Mouse (Mus musculus): ENCODE measurements around the gene Zfp941. TPM values are rescaled to one million over a fixed set of nuclear protein-coding genes. Genes with fewer than 3 reads are reported as not detected.

Gene Zfp941
- polyA plus RNA-seq, 1 experiment from 2014 or later = 3.0 TPM

DNA sequence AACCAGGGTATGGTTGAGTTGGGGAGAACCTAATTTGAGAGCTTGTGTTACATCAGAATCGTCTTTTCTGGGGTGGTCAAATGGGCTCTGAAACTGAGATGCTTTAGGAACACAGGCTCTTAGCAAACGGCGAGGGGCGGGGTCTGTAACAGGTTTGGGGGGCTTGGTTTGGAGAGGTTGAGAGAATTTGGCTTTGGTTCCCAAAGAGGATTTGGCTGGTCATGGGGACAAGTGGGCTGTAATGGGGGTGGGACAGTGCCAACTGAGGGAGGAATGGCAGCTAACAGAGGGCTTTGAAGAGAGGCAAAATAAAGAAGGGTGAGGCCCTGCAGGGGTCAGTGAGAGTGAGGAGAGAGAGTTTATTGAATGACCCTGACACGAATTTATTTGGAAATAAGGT lies 17.6 kb upstream of the Zfp941 start:
- Histone ChIP-seq H3K9ac (replicated peaks) (no peak overlapping the region), H3K4me3 (replicated peaks) (no peak overlapping the region), H3K36me3 (no peaks in the 10 kb centered on the region), H3K9me3 (no peaks in the 10 kb centered on the region), H3K4me2 (no peak overlapping the region), H3K27ac (no peak overlapping the region), H3K27me3 (peaks cover 60% of the 10 kb centered on the region), H3K4me1 (replicated peaks) (0 out of 2 replicates have a peak, but pooled peaks cover 3% of the 10 kb centered on the region)
- no peak for ATAC-seq (ENCODE audit: insufficient number of reproducible peaks, insufficient read depth, low FRiP score, low TSS enrichment, low read depth)
- 55% methylated on average over 5 of the region's 5 CpGs for WGBS

DNA sequence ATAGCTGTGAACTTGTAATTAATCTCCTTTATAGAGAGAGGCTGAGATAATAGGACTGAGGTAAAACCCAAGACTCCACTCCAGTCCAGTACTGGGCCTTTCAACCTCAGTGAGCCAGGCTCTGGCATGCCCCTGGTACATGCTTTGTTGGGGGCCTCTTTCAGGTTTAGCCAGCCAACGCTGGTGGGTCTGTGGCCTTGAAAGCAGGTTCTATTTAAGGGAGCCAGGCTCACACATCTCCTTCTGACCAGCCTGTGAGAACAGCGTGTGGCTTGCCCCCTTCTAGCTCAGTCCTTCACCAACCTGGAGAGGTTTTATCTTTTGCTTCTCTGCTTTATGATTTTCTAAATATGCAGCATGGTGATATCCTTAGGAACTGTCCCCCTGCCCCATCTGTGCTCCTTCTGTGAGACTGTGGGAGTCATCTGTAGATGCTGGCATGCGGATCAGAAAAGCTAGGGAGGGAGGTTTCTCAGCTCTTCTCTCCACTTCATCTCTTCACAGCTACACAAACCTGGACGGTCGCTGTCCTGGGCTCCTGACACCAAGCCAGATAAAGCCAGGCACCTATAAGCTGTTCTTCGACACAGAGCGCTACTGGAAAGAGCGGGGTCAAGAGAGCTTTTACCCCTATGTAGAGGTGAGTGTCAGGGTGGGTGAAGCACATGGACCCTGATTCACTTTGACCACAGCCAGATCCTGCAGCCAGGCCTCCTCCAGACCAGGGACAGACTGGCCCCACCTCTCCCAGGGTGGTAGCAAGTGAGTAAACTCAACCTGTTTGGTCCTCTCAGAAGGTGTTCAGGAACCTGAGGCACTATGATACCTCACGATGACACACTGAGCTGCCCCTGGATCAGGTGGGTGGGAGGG lies 14.5 kb upstream of the Zfp941 start:
- WGBS = 83% methylated on average over 9 of the region's 9 CpGs
- no peaks in the 10 kb centered on the region for H3K9me3 ChIP-seq
- no peak for ATAC-seq (ENCODE audit: insufficient number of reproducible peaks, insufficient read depth, low FRiP score, low TSS enrichment, low read depth)

DNA sequence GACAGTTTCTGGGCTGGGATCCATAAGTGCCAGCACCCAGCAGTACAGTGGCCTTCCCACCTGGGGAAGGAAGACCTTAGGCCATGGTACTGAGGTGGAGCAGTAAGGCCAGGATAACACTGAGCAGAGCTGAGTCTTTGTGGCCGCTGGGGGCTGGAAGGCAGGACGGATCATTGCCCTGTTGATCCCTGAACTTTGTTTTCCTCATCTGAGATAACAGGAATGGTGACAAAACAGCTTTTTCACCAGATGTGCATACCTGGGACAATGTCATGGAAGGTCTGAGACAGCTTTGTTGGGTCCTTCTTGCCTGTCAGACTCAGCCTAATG lies 13.7 kb upstream of the Zfp941 start:
- no peaks in the 10 kb centered on the region for H3K9me3 ChIP-seq
- H3K9ac ChIP-seq (replicated peaks) = no peak overlapping the region
- H3K27ac ChIP-seq = no peak overlapping the region
- 71% methylated on average over 2 of the region's 2 CpGs for WGBS
- H3K27me3 ChIP-seq = peaks cover 26% of the 10 kb centered on the region
- no peaks in the 10 kb centered on the region for H3K4me1 ChIP-seq (replicated peaks)
- ATAC-seq (ENCODE audit: insufficient number of reproducible peaks, insufficient read depth, low FRiP score, low TSS enrichment, low read depth) = no peak
- H3K36me3 ChIP-seq = no peaks in the 10 kb centered on the region
- no peak overlapping the region for H3K4me3 ChIP-seq (replicated peaks)
- H3K4me2 ChIP-seq = no peak overlapping the region

More for the DNA sequence above, 14.5 kb upstream of the Zfp941 start:
- H3K4me3 ChIP-seq (replicated peaks) = no peak overlapping the region
- 0 out of 2 replicates have a peak, but pooled peaks cover 3% of the 10 kb centered on the region for H3K4me1 ChIP-seq (replicated peaks)
- H3K27me3 ChIP-seq = peaks cover 33% of the 10 kb centered on the region
- no peak overlapping the region for H3K27ac ChIP-seq
- no peak overlapping the region for H3K9ac ChIP-seq (replicated peaks)
- H3K36me3 ChIP-seq = no peaks in the 10 kb centered on the region
- H3K4me2 ChIP-seq = no peak overlapping the region

DNA sequence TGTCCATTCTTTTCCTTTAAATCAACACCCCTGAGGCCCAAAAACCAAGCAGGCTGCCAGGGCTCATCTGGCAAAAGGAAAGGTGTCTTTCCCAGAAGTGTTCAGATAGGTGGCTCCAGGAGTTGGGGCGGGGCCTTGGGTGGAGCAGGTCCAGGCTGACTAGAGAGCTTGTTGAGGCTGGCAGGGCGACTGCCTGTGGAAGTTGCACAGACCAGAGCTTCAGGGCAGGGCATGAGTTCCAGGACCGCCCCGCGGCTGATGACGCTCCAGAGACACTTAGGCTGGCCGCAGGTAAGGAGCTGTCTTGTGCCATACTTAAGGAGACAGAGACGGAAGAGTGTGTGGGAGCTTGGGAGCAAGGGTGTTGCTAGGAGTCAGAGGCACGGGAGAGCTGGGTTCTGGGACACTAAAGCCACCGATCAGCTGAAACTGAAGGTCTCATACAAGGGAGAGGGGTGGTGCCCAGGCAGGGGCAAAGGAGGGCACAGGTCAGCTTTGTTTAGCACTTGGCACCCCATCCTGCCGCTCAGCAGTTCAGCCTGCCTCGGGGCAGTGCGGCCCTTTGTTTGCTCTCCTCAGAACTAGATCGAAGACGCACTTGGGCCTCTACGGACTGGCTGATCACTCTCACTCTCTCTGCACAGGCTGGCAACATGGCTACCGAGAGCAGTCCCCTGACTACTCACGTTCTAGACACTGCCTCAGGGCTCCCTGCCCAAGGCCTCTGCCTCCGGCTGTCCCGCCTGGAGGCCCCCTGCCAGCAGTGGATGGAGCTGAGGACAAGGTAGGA lies 13.2 kb upstream of the Zfp941 start, which contains the start of gene Urah:
TSS of gene Urah (plus strand) at position 51 of the 790 bp plus-strand sequence.
- no peak within 1 kb of the TSS for H3K4me3 ChIP-seq (replicated peaks)
- no peaks in the 10 kb centered on the region for H3K36me3 ChIP-seq
- peaks cover 20% of the 10 kb centered on the region for H3K27me3 ChIP-seq
- no peak within 1 kb of the TSS for H3K4me2 ChIP-seq
- H3K27ac ChIP-seq = no peak within 1 kb of the TSS
- H3K9me3 ChIP-seq = no peaks in the 10 kb centered on the region
- 43% methylated on average over 20 of the region's 20 CpGs for WGBS
- H3K9ac ChIP-seq (replicated peaks) = no peak within 1 kb of the TSS
- H3K4me1 ChIP-seq (replicated peaks) = no peaks in the 10 kb centered on the region
- ATAC-seq (ENCODE audit: insufficient number of reproducible peaks, insufficient read depth, low FRiP score, low TSS enrichment, low read depth) = no peak

DNA sequence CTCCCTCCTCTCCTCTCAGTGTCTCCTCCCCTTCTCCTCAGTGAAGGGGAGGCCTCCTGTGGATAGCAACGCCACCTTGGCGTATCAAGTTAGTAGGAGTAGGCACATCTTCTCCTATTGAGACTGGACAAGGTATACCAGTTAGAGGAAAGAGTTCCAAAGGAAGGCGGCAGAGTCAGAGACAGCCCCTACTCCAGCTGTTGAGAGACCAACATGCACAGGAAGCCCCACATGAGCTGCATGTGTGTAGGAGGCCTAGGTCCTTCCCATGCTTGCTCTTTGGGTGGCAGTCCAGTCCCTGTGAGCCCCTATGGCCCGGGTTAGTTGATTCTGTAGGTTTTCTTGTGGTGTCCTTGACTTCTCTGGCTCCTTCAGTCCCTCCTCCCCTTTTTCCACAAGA lies 11.4 kb upstream of the Zfp941 start:
- 72% methylated on average over 4 of the region's 4 CpGs for WGBS
- no peak for ATAC-seq (ENCODE audit: insufficient number of reproducible peaks, insufficient read depth, low FRiP score, low TSS enrichment, low read depth)
- peaks cover 3% of the 10 kb centered on the region; the same call in 1 of the 2 replicates for H3K27me3 ChIP-seq

DNA sequence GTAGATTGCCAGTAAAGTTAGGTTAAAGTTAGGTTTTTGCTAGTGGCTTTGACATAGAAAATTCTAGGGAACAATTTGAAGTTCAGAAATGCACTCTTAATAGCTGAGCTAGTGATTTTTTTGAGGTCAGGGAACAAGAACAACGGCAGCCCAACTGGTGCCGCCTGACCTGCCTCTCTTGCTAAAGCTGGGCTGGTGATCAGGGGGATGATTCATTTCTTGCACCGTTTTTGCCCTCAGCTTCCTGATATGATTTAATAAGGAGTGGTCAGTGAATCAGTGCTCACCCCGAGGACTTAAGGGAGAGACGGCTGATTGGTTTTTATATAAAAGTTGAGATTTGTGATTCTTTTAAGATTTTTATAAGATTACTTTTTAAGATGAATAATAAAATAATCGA lies 9.5 kb upstream of the Zfp941 start:
- no peak overlapping the region for H3K4me3 ChIP-seq (replicated peaks)
- H3K9ac ChIP-seq (replicated peaks) = no peak overlapping the region
- no peaks in the 10 kb centered on the region for H3K9me3 ChIP-seq
- H3K4me1 ChIP-seq (replicated peaks) = no peaks in the 10 kb centered on the region
- no peak for ATAC-seq (ENCODE audit: insufficient number of reproducible peaks, insufficient read depth, low FRiP score, low TSS enrichment, low read depth)
- H3K27ac ChIP-seq = no peak overlapping the region
- no peak overlapping the region for H3K4me2 ChIP-seq
- H3K36me3 ChIP-seq = no peaks in the 10 kb centered on the region
- 76% methylated on average over 6 of the region's 6 CpGs for WGBS
- no peaks in the 10 kb centered on the region for H3K27me3 ChIP-seq

More for the DNA sequence above, 11.4 kb upstream of the Zfp941 start:
- Histone ChIP-seq H3K9me3 (no peaks in the 10 kb centered on the region), H3K27ac (no peak overlapping the region), H3K4me2 (no peak overlapping the region), H3K4me1 (replicated peaks) (no peaks in the 10 kb centered on the region), H3K4me3 (replicated peaks) (no peak overlapping the region), H3K36me3 (no peaks in the 10 kb centered on the region), H3K9ac (replicated peaks) (no peak overlapping the region)

DNA sequence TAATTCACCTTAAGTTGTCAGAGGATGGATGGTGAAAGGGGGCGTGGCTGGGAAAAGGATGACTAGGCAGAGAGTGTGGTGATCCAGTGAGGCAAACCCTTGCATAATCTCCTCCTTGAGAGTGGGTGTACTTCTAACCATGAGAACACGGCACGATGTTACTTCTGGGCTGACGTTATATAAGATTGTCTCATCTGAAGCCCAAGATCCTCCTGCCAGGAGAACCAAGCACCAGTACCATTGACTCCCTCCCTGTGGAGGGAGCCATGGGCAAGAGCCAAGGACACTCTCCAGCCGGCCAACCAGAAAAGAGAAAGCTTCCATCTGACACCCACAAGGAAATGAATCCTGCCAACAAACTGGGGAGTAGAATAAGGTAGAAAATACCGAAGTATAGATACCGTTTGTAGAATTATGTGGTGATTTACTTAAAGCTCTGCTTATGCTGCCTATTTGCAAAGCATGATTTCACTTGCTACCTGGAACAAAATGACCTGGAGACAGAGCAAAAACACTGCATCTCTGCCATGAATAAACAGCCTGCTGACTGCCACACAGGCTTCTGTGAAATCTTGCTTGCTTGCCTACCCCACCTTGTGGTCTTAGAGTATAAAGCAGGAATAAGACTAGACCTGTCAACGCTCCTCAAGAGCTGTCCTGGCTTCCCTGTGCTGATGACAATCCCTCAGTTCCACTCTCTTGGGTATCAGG lies 6.3 kb upstream of the Zfp941 start:
- no peak for ATAC-seq (ENCODE audit: insufficient number of reproducible peaks, insufficient read depth, low FRiP score, low TSS enrichment, low read depth)
- no peaks in the 10 kb centered on the region for H3K36me3 ChIP-seq
- WGBS = 45% methylated on average over 8 of the region's 8 CpGs
- H3K4me1 ChIP-seq (replicated peaks) = no peaks in the 10 kb centered on the region
- H3K4me2 ChIP-seq = no peak overlapping the region
- no peak overlapping the region for H3K9ac ChIP-seq (replicated peaks)
- no peaks in the 10 kb centered on the region for H3K9me3 ChIP-seq
- H3K27me3 ChIP-seq = peaks cover 3% of the 10 kb centered on the region; the same call in 1 of the 2 replicates
- no peak overlapping the region for H3K4me3 ChIP-seq (replicated peaks)
- H3K27ac ChIP-seq = no peak overlapping the region

DNA sequence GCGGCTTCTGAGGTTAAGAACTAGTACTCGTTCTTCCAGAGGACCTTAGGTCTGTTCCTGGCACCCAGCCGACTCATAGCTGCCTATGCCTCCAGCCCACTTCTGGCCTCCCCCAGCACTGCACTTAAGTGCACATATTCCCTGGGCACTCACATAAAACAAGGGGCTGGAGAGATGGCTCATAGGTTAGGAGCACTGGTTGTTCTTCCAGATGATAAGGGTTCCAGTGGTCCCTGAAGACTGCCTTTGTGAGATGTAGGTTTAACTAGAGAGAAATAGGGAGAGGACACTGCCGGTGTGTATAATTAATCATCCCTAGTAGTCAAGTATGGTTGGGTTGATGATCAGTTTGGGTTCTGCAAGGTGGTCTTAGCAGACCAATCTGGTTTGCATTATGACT lies 753 bp upstream of the Zfp941 start:
- ATAC-seq (ENCODE audit: insufficient number of reproducible peaks, insufficient read depth, low FRiP score, low TSS enrichment, low read depth) = no peak
- Histone ChIP-seq H3K4me3 (replicated peaks) (no peak overlapping the region), H3K27me3 (peaks cover 3% of the 10 kb centered on the region; the same call in 1 of the 2 replicates), H3K9me3 (no peaks in the 10 kb centered on the region), H3K36me3 (no peaks in the 10 kb centered on the region), H3K4me2 (no peak overlapping the region), H3K27ac (no peak overlapping the region), H3K9ac (replicated peaks) (no peak overlapping the region), H3K4me1 (replicated peaks) (no peaks in the 10 kb centered on the region; the same call in 1 of the 2 replicates)
- 92% methylated on average over 4 of the region's 4 CpGs for WGBS

DNA sequence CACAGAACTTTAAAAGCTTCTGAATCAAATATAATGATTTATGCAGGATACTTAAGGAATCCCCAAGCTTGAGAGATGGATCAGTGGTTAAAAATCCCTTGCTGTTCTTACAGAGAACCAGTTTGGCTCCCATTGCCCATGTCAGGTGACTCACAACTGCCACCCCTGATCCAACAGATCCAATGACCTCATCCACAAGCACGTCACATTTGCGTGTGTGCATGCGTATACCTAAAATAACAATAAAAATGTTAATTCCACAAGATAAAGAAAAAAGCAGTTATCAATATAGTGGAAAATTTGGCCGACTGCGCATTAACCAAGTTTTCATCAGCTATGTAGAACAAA lies 699 bp downstream of the Zfp941 start:
- ATAC-seq (ENCODE audit: insufficient number of reproducible peaks, insufficient read depth, low FRiP score, low TSS enrichment, low read depth) = no peak
- Histone ChIP-seq H3K27me3 (peaks cover 3% of the 10 kb centered on the region; the same call in 1 of the 2 replicates), H3K9ac (replicated peaks) (peak overlapping the region; percentile 44; the same call in 1 of the 2 replicates), H3K4me3 (replicated peaks) (peak overlapping the region; percentile 56), H3K36me3 (no peaks in the 10 kb centered on the region), H3K4me2 (peak overlapping the region; percentile 70), H3K27ac (no peak overlapping the region), H3K9me3 (no peaks in the 10 kb centered on the region), H3K4me1 (replicated peaks) (no peaks in the 10 kb centered on the region; the same call in 1 of the 2 replicates)
- 45% methylated on average over 5 of the region's 5 CpGs for WGBS

DNA sequence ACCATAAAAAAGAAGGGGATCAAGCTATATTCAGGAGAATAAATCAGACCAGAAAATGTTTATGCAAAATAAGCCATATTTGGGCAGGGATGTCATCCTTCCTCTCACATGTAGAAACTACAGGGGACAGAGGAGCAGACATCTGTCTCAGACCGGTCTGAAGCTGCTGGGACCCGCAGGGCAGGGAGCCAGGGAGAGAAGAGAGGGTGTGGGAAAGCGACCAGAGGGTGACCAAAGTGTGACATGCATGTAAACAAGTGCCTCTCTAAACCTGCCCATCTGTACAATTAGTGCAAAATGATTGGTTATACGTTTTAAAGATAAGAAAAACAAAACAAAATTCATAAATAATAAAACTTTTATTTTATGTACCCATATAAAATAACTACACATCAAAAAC lies 1.8 kb downstream of the Zfp941 start:
- H3K36me3 ChIP-seq = no peaks in the 10 kb centered on the region
- no peak for ATAC-seq (ENCODE audit: insufficient number of reproducible peaks, insufficient read depth, low FRiP score, low TSS enrichment, low read depth)
- 81% methylated on average over 4 of the region's 4 CpGs for WGBS
- no peak overlapping the region for H3K4me2 ChIP-seq
- H3K9me3 ChIP-seq = no peaks in the 10 kb centered on the region
- H3K27ac ChIP-seq = no peak overlapping the region
- H3K4me3 ChIP-seq (replicated peaks) = no peak overlapping the region
- H3K9ac ChIP-seq (replicated peaks) = no peak overlapping the region
- no peaks in the 10 kb centered on the region; the same call in 1 of the 2 replicates for H3K4me1 ChIP-seq (replicated peaks)
- H3K27me3 ChIP-seq = peaks cover 3% of the 10 kb centered on the region; the same call in 1 of the 2 replicates

DNA sequence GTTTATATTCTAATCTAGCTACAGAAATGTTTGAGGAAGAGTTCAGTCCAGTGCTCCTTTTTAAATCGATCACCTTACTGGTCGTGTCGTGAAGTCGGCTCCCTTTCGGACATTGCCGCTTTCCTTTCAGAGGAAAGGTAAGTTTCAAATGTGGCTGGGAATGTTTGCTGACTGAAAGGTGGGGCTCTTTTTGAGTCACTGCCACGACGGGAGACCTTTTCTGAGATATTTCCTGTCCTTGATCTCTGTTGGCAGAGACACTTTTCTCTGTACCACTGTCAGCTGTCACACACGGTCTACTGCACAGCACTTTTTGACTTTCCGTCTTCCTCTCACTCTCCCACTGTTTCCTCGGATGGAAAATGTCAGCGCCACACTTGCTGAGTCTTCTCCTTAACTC lies 9.1 kb downstream of the Zfp941 start:
- H3K4me1 ChIP-seq (replicated peaks) = no peaks in the 10 kb centered on the region
- H3K27ac ChIP-seq = no peak overlapping the region
- H3K9me3 ChIP-seq = no peaks in the 10 kb centered on the region
- no peaks in the 10 kb centered on the region for H3K27me3 ChIP-seq
- no peak overlapping the region for H3K4me2 ChIP-seq
- ATAC-seq (ENCODE audit: insufficient number of reproducible peaks, insufficient read depth, low FRiP score, low TSS enrichment, low read depth) = no peak
- H3K36me3 ChIP-seq = peaks cover 29% of the 10 kb centered on the region
- no peak overlapping the region for H3K4me3 ChIP-seq (replicated peaks)
- no peak overlapping the region for H3K9ac ChIP-seq (replicated peaks)
- WGBS = 91% methylated on average over 12 of the region's 12 CpGs

Measured in limb, embryonic 12.5 days (tissue).